Mouse (Mus musculus): ENCODE data around the gene Psmc3.

DNA sequence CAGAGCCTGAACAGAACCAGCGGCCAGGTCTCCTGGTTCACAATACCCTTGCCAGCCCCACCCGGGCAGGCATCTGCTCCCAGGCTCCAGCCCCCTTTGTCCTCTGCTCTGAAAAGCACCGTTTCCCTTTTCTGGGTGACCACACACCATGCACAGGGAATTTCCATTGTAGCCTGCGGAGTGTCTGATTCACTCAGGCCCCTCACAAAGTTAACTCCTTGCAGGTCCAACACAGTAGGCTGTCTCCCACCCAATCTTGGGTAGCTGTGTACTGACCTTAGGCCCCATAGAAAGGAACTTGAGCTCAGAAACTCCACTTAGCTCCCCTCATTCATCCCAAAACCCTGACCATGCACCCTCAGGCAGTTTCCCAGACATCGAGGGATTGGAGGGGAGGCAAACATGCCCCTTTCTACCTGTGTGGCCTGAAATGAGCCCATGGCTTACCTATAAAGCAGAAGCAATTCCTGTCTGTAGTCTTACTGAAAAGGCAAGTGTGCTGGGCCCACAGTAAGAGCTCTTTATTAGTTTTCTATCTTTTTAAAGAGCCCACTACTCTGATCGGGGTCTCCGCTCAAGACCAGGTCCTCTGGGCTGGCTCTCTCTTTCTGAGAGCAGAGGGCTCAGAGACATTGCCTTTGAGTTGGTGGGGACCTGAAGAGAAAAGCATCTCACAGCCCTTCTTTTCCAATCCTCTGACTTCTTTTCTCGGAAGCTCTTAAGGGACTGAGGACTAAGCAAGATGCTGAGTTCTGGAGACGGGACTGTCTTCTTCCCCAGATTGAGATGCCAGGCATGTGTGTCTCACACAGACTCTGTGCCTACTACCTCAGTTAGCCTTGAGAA lies 32.8 kb downstream of the Psmc3 start:
- TF ChIP-seq CTCF (IDR thresholded peaks at IDR 0.05; ENCODE audit: borderline replicate concordance, extremely low read depth, insufficient read depth, insufficient read length): no peak
- no peak for TF ChIP-seq POLR2A (IDR thresholded peaks at IDR 0.05; ENCODE audit: borderline replicate concordance, extremely low read depth, insufficient read depth, insufficient read length, poor library complexity, severe bottlenecking)
